Mouse (Mus musculus): ENCODE data around the gene Ccdc85c.

- TF ChIP-seq CTCF (IDR thresholded peaks at IDR 0.05; ENCODE audit: extremely low read depth, insufficient read depth, insufficient read length, insufficient replicate concordance) (no peak), POLR2A (IDR thresholded peaks at IDR 0.05; ENCODE audit: low read depth, low read length) (no peak)
These were observed 971 bp downstream of the Ccdc85c start for GRCm38 (mm10) chr12:108274313-108274595.
